In the genomic region with DNA sequence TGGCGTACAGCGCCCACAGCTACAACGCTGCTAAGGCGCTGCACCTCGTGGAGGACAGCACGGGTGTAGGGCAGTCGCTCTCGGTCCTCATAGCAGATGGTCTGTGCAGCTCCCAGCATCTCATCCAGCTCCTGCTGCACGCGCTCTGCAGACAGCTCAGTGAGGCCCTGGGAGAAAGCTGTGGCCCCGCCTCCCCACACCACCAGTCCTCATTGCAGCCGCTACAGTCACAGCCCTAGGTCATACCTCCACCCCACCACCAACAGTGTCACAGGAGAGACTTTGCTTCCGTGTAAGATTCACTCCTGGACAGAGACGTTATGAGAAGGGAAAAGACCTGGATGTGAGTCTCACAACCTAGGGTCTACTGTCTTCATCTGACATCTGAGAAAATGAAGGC, we compare ENCODE assay signal across 27 mouse cellular contexts. TPM values are rescaled to one million over a fixed set of nuclear protein-coding genes. Genes with fewer than 3 reads are reported as not detected.
"Had no signal": no experiment of that assay in that cellular context is flagged by ENCODE, and none has a peak within 500 bp of the region (broad histone marks: within the 10 kb centered on the region; RNA-seq: fewer than 3 reads in every experiment).

No protein-coding gene starts in this region.

- H3K9ac ChIP-seq: kidney, embryonic 15.5 days; limb, embryonic 13.5 days; liver, embryonic 12.5 days; liver, embryonic 15.5 days; lung, embryonic 15.5 days; midbrain, embryonic 13.5 days; neural tube, embryonic 13.5 days had no signal

- ATAC-seq: liver, embryonic 12.5 days; midbrain, embryonic 13.5 days; midbrain, embryonic 16.5 days had no signal

- H3K27ac ChIP-seq: kidney, embryonic 15.5 days; limb, embryonic 10.5 days; limb, embryonic 13.5 days; liver, embryonic 12.5 days; liver, embryonic 15.5 days; lung, embryonic 15.5 days; midbrain, embryonic 10.5 days; midbrain, embryonic 13.5 days; neural tube, embryonic 13.5 days had no signal

- H3K4me3 ChIP-seq: kidney, embryonic 15.5 days; limb, embryonic 10.5 days; limb, embryonic 13.5 days; liver, embryonic 12.5 days; liver, embryonic 15.5 days; lung, embryonic 15.5 days; megakaryocyte, embryonic 14.5 days; midbrain, embryonic 10.5 days; midbrain, embryonic 13.5 days; myocyte; neural tube, embryonic 13.5 days had no signal

- DNase-seq: kidney, adult 2 months; kidney, postnatal 14 days; kidney, postnatal 4 days; liver; lung, adult 18-20 months; lung, postnatal 10 days; lung, postnatal 36 days; retina, postnatal 1 day; right cerebral cortex, postnatal 25 days; spleen, adult 18-20 months; thymus, postnatal 25 days had no signal

- H3K4me2 ChIP-seq: kidney, embryonic 15.5 days; limb, embryonic 13.5 days; liver, embryonic 12.5 days; liver, embryonic 15.5 days; lung, embryonic 15.5 days; midbrain, embryonic 13.5 days; neural tube, embryonic 13.5 days had no signal

- H3K36me3 ChIP-seq: kidney, embryonic 15.5 days; limb, embryonic 10.5 days; limb, embryonic 13.5 days; liver, embryonic 12.5 days; liver, embryonic 15.5 days; lung, embryonic 15.5 days; midbrain, embryonic 10.5 days; midbrain, embryonic 13.5 days; neural tube, embryonic 13.5 days had no signal

- H3K27me3 ChIP-seq: kidney, embryonic 15.5 days; limb, embryonic 13.5 days; liver, embryonic 12.5 days; liver, embryonic 15.5 days; lung, embryonic 15.5 days; midbrain, embryonic 13.5 days; neural tube, embryonic 13.5 days had no signal

- H3K9me3 ChIP-seq: kidney, embryonic 15.5 days; limb, embryonic 10.5 days; limb, embryonic 13.5 days; liver, embryonic 12.5 days; liver, embryonic 15.5 days; lung, embryonic 15.5 days; megakaryocyte, embryonic 14.5 days; midbrain, embryonic 10.5 days; midbrain, embryonic 13.5 days; neural tube, embryonic 13.5 days had no signal

- H3K4me1 ChIP-seq: kidney, embryonic 15.5 days; limb, embryonic 10.5 days; limb, embryonic 13.5 days; liver, embryonic 12.5 days; liver, embryonic 15.5 days; lung, embryonic 15.5 days; midbrain, embryonic 10.5 days; midbrain, embryonic 13.5 days; neural tube, embryonic 13.5 days had no signal

RNA-seq across cellular contexts. Expression of gene Cyp2ab1, which starts 12.9 kb away (rescaled TPM):
- total RNA-seq: layer of hippocampus, adult 18-20 months; layer of hippocampus, postnatal 25 days; left cerebral cortex, adult 18-20 months; left cerebral cortex, postnatal 25 days had no signal
- polyA plus RNA-seq: kidney, embryonic 15.5 days; limb, embryonic 10.5 days; limb, embryonic 13.5 days; liver, embryonic 12.5 days; midbrain, embryonic 10.5 days; midbrain, embryonic 13.5 days; midbrain, embryonic 16.5 days; neural tube, embryonic 13.5 days had no signal
